Mouse (Mus musculus) MEL (cell line): ENCODE measurements around the gene Slc25a21. TPM values are rescaled to one million over a fixed set of nuclear protein-coding genes. Genes with fewer than 3 reads are reported as not detected.

Source experiments
- DNase-seq: peaks from one replicate; pipeline ENCODE4 v3.0.0; 2011; ENCODE audit warnings: low read depth, low spot score
- H3K27ac ChIP-seq: 2 replicates; pipeline ENCODE4 v1.5.1; 2012; ENCODE audit warnings: low read depth, mild to moderate bottlenecking, control low read depth, low read length, moderate library complexity; ENCODE audit not compliant: control insufficient read depth
- H3K27me3 ChIP-seq, 2 experiments: fragments of 150-350 bp in 1 of 2; sonication (generic) in 1 of 2; 2 replicates each; pipeline ENCODE4 v1.6.1; 2012; ENCODE audit warnings: low read length in 2 of 2, mild to moderate bottlenecking in 2 of 2, improper control_type of control experiment in 1 of 2, moderate library complexity in 1 of 2; ENCODE audit not compliant: insufficient read depth in 2 of 2, control insufficient read depth in 1 of 2
- H3K36me3 ChIP-seq, 2 experiments: 2 replicates each; pipeline ENCODE4 v1.6.1; 2012 to 2014; ENCODE audit warnings: low read length in 2 of 2, improper control_type of control experiment in 1 of 2, inconsistent platforms in 1 of 2, mild to moderate bottlenecking in 1 of 2; ENCODE audit not compliant: insufficient read depth in 2 of 2, control insufficient read depth in 1 of 2
- H3K4me1 ChIP-seq, 2 experiments: fragments of 150-350 bp in 1 of 2; sonication (generic) in 1 of 2; 2 replicates each; pipeline ENCODE4 v1.6.1; 2012; ENCODE audit warnings: low read length in 2 of 2, improper control_type of control experiment in 1 of 2, mild to moderate bottlenecking in 1 of 2; ENCODE audit not compliant: insufficient read depth in 2 of 2, control insufficient read depth in 1 of 2
- H3K4me3 ChIP-seq, 2 experiments: fragments of 150-350 bp in 1 of 2; sonication (generic) in 1 of 2; 2 replicates each; pipeline ENCODE4 v1.5.1; 2012; ENCODE audit warnings: low read depth in 2 of 2, low read length in 2 of 2, mild to moderate bottlenecking in 2 of 2, moderate library complexity in 2 of 2, control low read depth in 1 of 2, improper control_type of control experiment in 1 of 2; ENCODE audit not compliant: control insufficient read depth in 1 of 2, insufficient read depth in 1 of 2
- H3K79me2 ChIP-seq: 2 replicates; pipeline ENCODE4 v1.6.1; 2012; ENCODE audit warnings: mild to moderate bottlenecking, low read length, moderate library complexity; ENCODE audit not compliant: control insufficient read depth, poor library complexity, insufficient read depth
- H3K9ac ChIP-seq: 2 replicates; pipeline ENCODE4 v1.6.1; 2012; ENCODE audit warnings: low read depth, mild to moderate bottlenecking, control low read depth, low read length, moderate library complexity; ENCODE audit not compliant: control insufficient read depth, poor library complexity, severe bottlenecking
- H3K9me3 ChIP-seq: fragments of 150-350 bp; sonication (generic); replicated peaks from 2 replicates; pipeline ENCODE4 v1.6.1; 2012; ENCODE audit warnings: mild to moderate bottlenecking, low read length, improper control_type of control experiment, moderate library complexity; ENCODE audit not compliant: insufficient read depth
- BHLHE40 ChIP-seq: IDR thresholded peaks from 2 replicates; pipeline ENCODE4 v1.6.1; 2012; ENCODE audit warnings: low read depth, mild to moderate bottlenecking, inconsistent platforms, low read length, improper control_type of control experiment, borderline replicate concordance
- CTCF ChIP-seq, 3 experiments: IDR thresholded peaks in 2 of 3; conservative IDR thresholded peaks in 1 of 3; 2 replicates each; pipeline ENCODE4 v1.5.1; 2011 to 2012; ENCODE audit warnings: low read length in 3 of 3, low read depth in 2 of 3, mild to moderate bottlenecking in 2 of 3, improper control_type of control experiment in 1 of 3, inconsistent platforms in 1 of 3, mixed read lengths in 1 of 3, moderate library complexity in 1 of 3; ENCODE audit not compliant: control insufficient read depth in 1 of 3, insufficient read depth in 1 of 3, poor library complexity in 1 of 3, severe bottlenecking in 1 of 3
- E2F4 ChIP-seq: IDR thresholded peaks from 2 replicates; pipeline ENCODE4 v1.6.1; 2011; ENCODE audit warnings: low read depth, low read length, improper control_type of control experiment, borderline replicate concordance
- ELF1 ChIP-seq: IDR thresholded peaks from 2 replicates; pipeline ENCODE4 v1.6.1; 2014; ENCODE audit warnings: low read depth, mild to moderate bottlenecking, inconsistent platforms, low read length, improper control_type of control experiment, moderate library complexity
- ETS1 ChIP-seq: IDR thresholded peaks from 2 replicates; pipeline ENCODE4 v1.6.1; 2012; ENCODE audit warnings: low read depth, mild to moderate bottlenecking, inconsistent platforms, low read length, improper control_type of control experiment, moderate library complexity
- HCFC1 ChIP-seq: IDR thresholded peaks from 2 replicates; pipeline ENCODE4 v1.6.1; 2012; ENCODE audit warnings: low read depth, mild to moderate bottlenecking, inconsistent platforms, low read length, improper control_type of control experiment, moderate library complexity
- KAT2A ChIP-seq: conservative IDR thresholded peaks from 2 replicates; pipeline ENCODE4 v1.6.1; 2012; ENCODE audit warnings: low read depth, low read length, improper control_type of control experiment, inconsistent platforms
- MAFK ChIP-seq: IDR thresholded peaks from 2 replicates; pipeline ENCODE4 v1.6.1; 2011; ENCODE audit warnings: low read depth, mild to moderate bottlenecking, low read length, improper control_type of control experiment, borderline replicate concordance
- MAX ChIP-seq: IDR thresholded peaks from 2 replicates; pipeline ENCODE4 v1.6.1; 2011; ENCODE audit warnings: low read length, improper control_type of control experiment
- MAZ ChIP-seq: IDR thresholded peaks from 2 replicates; pipeline ENCODE4 v1.6.1; 2012; ENCODE audit warnings: low read depth, mild to moderate bottlenecking, inconsistent platforms, low read length, improper control_type of control experiment
- MXI1 ChIP-seq: IDR thresholded peaks from 2 replicates; pipeline ENCODE4 v1.6.1; 2011; ENCODE audit warnings: mild to moderate bottlenecking, low read depth, low read length, improper control_type of control experiment
- MYC ChIP-seq: IDR thresholded peaks from 2 replicates; pipeline ENCODE4 v1.6.1; 2011; ENCODE audit warnings: low read depth, mild to moderate bottlenecking, low read length, improper control_type of control experiment, moderate library complexity
- NELFE ChIP-seq: IDR thresholded peaks from 2 replicates; pipeline ENCODE4 v1.6.1; 2011; ENCODE audit warnings: low read depth, low read length, improper control_type of control experiment
- NRF1 ChIP-seq: IDR thresholded peaks from 2 replicates; pipeline ENCODE4 v1.6.1; 2014; ENCODE audit warnings: low read depth, mild to moderate bottlenecking, inconsistent platforms, low read length, improper control_type of control experiment, moderate library complexity; ENCODE audit not compliant: poor library complexity, insufficient read depth, severe bottlenecking
- POLR2A ChIP-seq, 2 experiments: IDR thresholded peaks; 2 replicates each; pipeline ENCODE4 v1.6.1; 2011 to 2012; ENCODE audit warnings: low read length in 2 of 2, mild to moderate bottlenecking in 2 of 2, control low read depth in 1 of 2, improper control_type of control experiment in 1 of 2, low read depth in 1 of 2, moderate library complexity in 1 of 2; ENCODE audit not compliant: control insufficient read depth in 1 of 2, insufficient read depth in 1 of 2, poor library complexity in 1 of 2
- POLR2AphosphoS2 ChIP-seq: IDR thresholded peaks from 2 replicates; pipeline ENCODE4 v1.6.1; 2011; ENCODE audit warnings: low read length, improper control_type of control experiment
- POLR2AphosphoS5 ChIP-seq: IDR thresholded peaks from 2 replicates; pipeline ENCODE4 v1.6.1; 2012; ENCODE audit warnings: low read depth, borderline replicate concordance, mild to moderate bottlenecking, inconsistent platforms, low read length, moderate library complexity, mixed read lengths
- RCOR1 ChIP-seq: IDR thresholded peaks from 2 replicates; pipeline ENCODE4 v1.6.1; 2012; ENCODE audit warnings: low read depth, mild to moderate bottlenecking, inconsistent platforms, low read length, improper control_type of control experiment
- SIN3A ChIP-seq: IDR thresholded peaks from 2 replicates; pipeline ENCODE4 v1.6.1; 2012; ENCODE audit warnings: low read length, improper control_type of control experiment, inconsistent platforms
- TAL1 ChIP-seq: IDR thresholded peaks from 2 replicates; pipeline ENCODE4 v1.6.1; 2012; ENCODE audit warnings: mild to moderate bottlenecking, inconsistent platforms, low read length, moderate library complexity, mixed read lengths
- UBTF ChIP-seq: IDR thresholded peaks from 2 replicates; pipeline ENCODE4 v1.6.1; 2012; ENCODE audit warnings: low read depth, mild to moderate bottlenecking, inconsistent platforms, low read length, improper control_type of control experiment, moderate library complexity, borderline replicate concordance; ENCODE audit not compliant: insufficient read depth
- USF1 ChIP-seq: IDR thresholded peaks from 2 replicates; pipeline ENCODE4 v1.6.1; 2014; ENCODE audit warnings: low read depth, mild to moderate bottlenecking, inconsistent platforms, low read length, improper control_type of control experiment, moderate library complexity
- USF2 ChIP-seq, 2 experiments: IDR thresholded peaks; 2 replicates each; pipeline ENCODE4 v1.6.1; 2011 to 2012; ENCODE audit warnings: improper control_type of control experiment in 2 of 2, low read length in 2 of 2, borderline replicate concordance in 1 of 2, inconsistent platforms in 1 of 2, low read depth in 1 of 2, mild to moderate bottlenecking in 1 of 2; ENCODE audit not compliant: insufficient read depth in 1 of 2
- ZC3H11A ChIP-seq: IDR thresholded peaks from 2 replicates; pipeline ENCODE4 v1.6.1; 2012; ENCODE audit warnings: low read depth, mild to moderate bottlenecking, inconsistent platforms, low read length, improper control_type of control experiment
- ZNF384 ChIP-seq: IDR thresholded peaks from 2 replicates; pipeline ENCODE4 v1.6.1; 2012; ENCODE audit warnings: low read depth, mild to moderate bottlenecking, inconsistent platforms, low read length, improper control_type of control experiment
- polyA plus RNA-seq, 2 experiments: library from polyadenylated mRNA; stranded (reverse) in 1 of 2; unstranded in 1 of 2; fragments of >175 nt in 1 of 2; fragments of >200 nt in 1 of 2; gene quantifications; 2 replicates each; pipeline versions ENCODE4 v1.2.1 to v1.2.4; 2012; ENCODE audit warnings: low replicate concordance in 2 of 2, low read depth in 1 of 2; ENCODE audit not compliant: insufficient read length in 2 of 2, insufficient read depth in 1 of 2, missing spikeins in 1 of 2
- total RNA-seq: library from RNA; depleted of rRNA; stranded (reverse); fragments of 300-350 nt; gene quantifications from 2 replicates; pipeline ENCODE4 v1.2.3, GENCODE M21; 2012

Slc25a21 gene
- total and polyA plus RNA-seq, 3 experiments = 14.7 to 18.3 TPM; not detected in 1

DNA sequence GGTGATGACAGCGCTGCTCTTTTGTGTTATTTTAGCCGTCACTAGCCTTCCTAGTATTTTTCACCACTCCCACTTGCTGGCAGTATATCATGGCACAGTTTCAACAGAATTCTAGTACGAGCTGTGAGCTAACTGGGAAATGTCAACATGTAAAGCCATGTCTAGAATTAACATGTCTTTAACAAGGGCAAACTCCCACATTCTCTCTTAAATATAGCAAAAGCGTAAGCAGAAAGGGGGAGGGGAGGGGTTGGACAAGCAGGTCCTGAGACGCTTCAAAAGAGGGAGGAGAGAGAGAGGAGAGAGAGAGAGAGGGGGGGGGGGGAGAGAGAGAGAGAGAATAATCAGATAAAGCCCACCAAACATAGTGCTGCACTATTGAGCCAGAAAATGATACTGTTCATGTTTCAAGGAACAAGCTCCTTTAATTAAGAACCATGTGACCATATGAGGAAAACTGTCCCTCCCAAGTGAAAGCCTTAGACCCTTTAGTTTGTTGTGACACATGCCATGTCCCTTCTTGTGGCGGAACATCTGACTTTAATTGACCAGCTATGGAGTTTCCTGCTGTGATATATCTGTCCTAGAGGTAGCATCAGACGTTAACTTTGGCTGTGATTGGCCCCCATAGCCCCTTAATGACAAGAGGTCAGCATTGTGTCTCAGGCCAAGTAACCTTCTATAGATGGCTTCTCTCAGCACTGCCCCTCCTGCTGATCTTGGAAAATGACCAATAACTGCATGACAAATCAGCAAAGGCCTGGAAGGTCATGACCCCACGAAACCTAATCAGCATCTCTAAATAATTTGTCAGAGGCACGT lies 237.8 kb downstream of the Slc25a21 start:
- Histone ChIP-seq H3K79me2 (no peaks in the 10 kb centered on the region; the same call in 1 of the 2 replicates), H3K4me1 (no peaks in the 10 kb centered on the region), H3K4me3 (no peak overlapping the region), H3K36me3 (no peaks in the 10 kb centered on the region), H3K27me3 (no peaks in the 10 kb centered on the region), H3K9ac (no peak overlapping the region), H3K27ac (no peak overlapping the region), H3K9me3 (no peaks in the 10 kb centered on the region)
- DNase-seq = no peak
- TF ChIP-seq CTCF (IDR thresholded peaks at IDR 0.05 in 2 of 3, conservative IDR thresholded peaks at IDR 0.05 in 1 of 3; ENCODE audit: control insufficient read depth in 1 of 3, insufficient read depth in 1 of 3, low read depth in 2 of 3, low read length in 3 of 3, poor library complexity in 1 of 3, severe bottlenecking in 1 of 3) = no peak
- no peak for TF ChIP-seq MYC
- TF ChIP-seq MAFK = no peak
- TF ChIP-seq ETS1 = no peak
- no peak for TF ChIP-seq E2F4
- TF ChIP-seq ZC3H11A = no peak
- TF ChIP-seq MAZ = no peak
- TF ChIP-seq MXI1 = no peak
- TF ChIP-seq TAL1 = no peak
- TF ChIP-seq USF2 (IDR thresholded peaks at IDR 0.05; ENCODE audit: borderline replicate concordance in 1 of 2, insufficient read depth in 1 of 2, low read depth in 1 of 2, low read length in 2 of 2) = no peak
- no peak for TF ChIP-seq KAT2A
- no peak for TF ChIP-seq ZNF384

DNA sequence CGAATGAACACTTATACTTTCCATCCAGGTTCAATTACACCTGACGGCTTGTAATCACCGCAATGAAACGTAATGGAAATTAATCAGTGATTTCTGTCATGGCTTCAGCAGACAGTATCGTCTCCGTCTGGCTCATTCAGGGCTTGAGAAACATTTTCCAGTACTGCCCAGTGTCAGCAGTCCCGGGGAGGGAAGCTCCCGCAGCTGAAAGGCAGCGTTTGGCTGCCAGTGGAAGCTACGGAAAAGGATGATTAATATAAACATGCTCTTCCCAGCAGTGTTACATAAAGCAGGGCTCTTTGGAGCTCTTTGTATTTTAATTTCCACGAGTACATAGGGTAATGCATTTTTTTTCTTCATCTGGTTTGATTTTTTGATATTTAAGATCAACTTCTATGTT lies 239.0 kb downstream of the Slc25a21 start:
- H3K4me1 ChIP-seq = no peaks in the 10 kb centered on the region

More for the DNA sequence above, 239.0 kb downstream of the Slc25a21 start:
- DNase-seq = no peak
- no peaks in the 10 kb centered on the region for H3K36me3 ChIP-seq
- no peak overlapping the region for H3K27ac ChIP-seq
- H3K9me3 ChIP-seq = no peaks in the 10 kb centered on the region
- no peaks in the 10 kb centered on the region for H3K27me3 ChIP-seq
- no peak overlapping the region for H3K9ac ChIP-seq
- TF ChIP-seq TAL1 (no peak), USF1 (no peak), ELF1 (no peak), BHLHE40 (no peak), POLR2A (IDR thresholded peaks at IDR 0.05; ENCODE audit: control insufficient read depth in 1 of 2, insufficient read depth in 1 of 2, low read depth in 1 of 2, low read length in 2 of 2, poor library complexity in 1 of 2) (no peak), RCOR1 (no peak), MAX (no peak), MAFK (no peak), NELFE (no peak), E2F4 (no peak), UBTF (no peak), HCFC1 (no peak), POLR2AphosphoS2 (no peak), KAT2A (no peak), ZC3H11A (no peak), NRF1 (no peak), POLR2AphosphoS5 (no peak), SIN3A (no peak)
- H3K79me2 ChIP-seq = no peaks in the 10 kb centered on the region; the same call in 1 of the 2 replicates
- no peak overlapping the region for H3K4me3 ChIP-seq
